Mouse (Mus musculus): ENCODE data around the gene Hsp90ab1. TPM values are rescaled to one million over a fixed set of nuclear protein-coding genes. Genes with fewer than 3 reads are reported as not detected.

Hsp90ab1 gene
- polyA plus RNA-seq, 1 experiment from 2014 or later = 750 TPM

- DNase-seq (ENCODE audit: low spot score) (no peak), ATAC-seq (ENCODE audit: low FRiP score, low TSS enrichment) (no peak)
- Histone ChIP-seq H3K4me1 (replicated peaks; ENCODE audit: control insufficient read depth, insufficient read depth) (no peaks in the 10 kb centered on the region), H3K36me3 (ENCODE audit: control insufficient read depth, insufficient read depth, low read length) (no peaks in the 10 kb centered on the region), H3K9ac (ENCODE audit: low read length) (no peak overlapping the region), H3K4me2 (replicated peaks; ENCODE audit: low read depth) (no peak overlapping the region), H3K9me3 (ENCODE audit: control insufficient read depth, low read length) (no peaks in the 10 kb centered on the region), H3K27me3 (ENCODE audit: control insufficient read depth, insufficient read depth, low read length) (no peaks in the 10 kb centered on the region), H3K27ac (replicated peaks) (no peak overlapping the region), H3K4me3 (ENCODE audit: low read depth, low read length) (no peak overlapping the region)
- WGBS = 77% methylated on average over 12 of the region's 12 CpGs
- no peak for TF ChIP-seq EP300 (optimal IDR thresholded peaks at IDR 0.05)
Observed at GRCm38 (mm10) chr17:45518766-45519475, 54.1 kb downstream of the Hsp90ab1 start.

Other genes with a start within 250 kb of the Hsp90ab1 start
- gene Cdc5l, start 139.5 kb downstream of the Hsp90ab1 start, polyA plus RNA-seq (2015; fragmentation: Nextera tagmentation; extraction: Ambion mirVana) = 28.9 and 31.8 TPM in 2 replicates
- gene Spats1, start 97.9 kb downstream of the Hsp90ab1 start, polyA plus RNA-seq (2015; fragmentation: Nextera tagmentation; extraction: Ambion mirVana) = 0.24 and 0.25 TPM in 2 replicates
- 5.7 and 6.1 TPM in 2 replicates for gene Aars2, start 66.4 kb downstream of the Hsp90ab1 start, polyA plus RNA-seq (2015; fragmentation: Nextera tagmentation; extraction: Ambion mirVana)
- 0.04 and 0.13 TPM in 2 replicates for gene Tcte1, start 49.8 kb downstream of the Hsp90ab1 start, polyA plus RNA-seq (2015; fragmentation: Nextera tagmentation; extraction: Ambion mirVana)
- gene Tmem151b, start 23.6 kb downstream of the Hsp90ab1 start, polyA plus RNA-seq (2015; fragmentation: Nextera tagmentation; extraction: Ambion mirVana) = 0.41 and 0.63 TPM in 2 replicates
- gene Nfkbie, start 17.6 kb downstream of the Hsp90ab1 start, polyA plus RNA-seq (2015; fragmentation: Nextera tagmentation; extraction: Ambion mirVana) = 1.6 and 2.0 TPM in 2 replicates
- gene Slc35b2, start 9.4 kb downstream of the Hsp90ab1 start, polyA plus RNA-seq (2015; fragmentation: Nextera tagmentation; extraction: Ambion mirVana) = 72.7 and 76.8 TPM in 2 replicates
- 49.4 and 55.3 TPM in 2 replicates for gene Slc29a1, start 26.3 kb upstream of the Hsp90ab1 start, polyA plus RNA-seq (2015; fragmentation: Nextera tagmentation; extraction: Ambion mirVana)
- gene Mymx, start 28.8 kb upstream of the Hsp90ab1 start, polyA plus RNA-seq (2015; fragmentation: Nextera tagmentation; extraction: Ambion mirVana) = 1.2 and 1.5 TPM in 2 replicates
- 0.06 TPM in 2 replicates for gene Capn11, start 86.1 kb upstream of the Hsp90ab1 start, polyA plus RNA-seq (2015; fragmentation: Nextera tagmentation; extraction: Ambion mirVana)
- gene Mrpl14, start 113.1 kb upstream of the Hsp90ab1 start, polyA plus RNA-seq (2015; fragmentation: Nextera tagmentation; extraction: Ambion mirVana) = 163 TPM in 2 replicates
- gene Tmem63b, start 113.6 kb upstream of the Hsp90ab1 start, polyA plus RNA-seq (2015; fragmentation: Nextera tagmentation; extraction: Ambion mirVana) = 40.9 and 45.0 TPM in 2 replicates
- not detected in 2 replicates for gene 1600014C23Rik, start 160.6 kb upstream of the Hsp90ab1 start, polyA plus RNA-seq (2015; fragmentation: Nextera tagmentation; extraction: Ambion mirVana)